Mouse (Mus musculus) myocyte (in vitro differentiated cells): ENCODE data around the gene Gm47283. TPM values are rescaled to one million over a fixed set of nuclear protein-coding genes. Genes with fewer than 3 reads are reported as not detected.
"Not testable (repeated sequence)": the region's sequence is repeated elsewhere in the genome, so short reads cannot be mapped to it uniquely, and the experiment has no call there.

Experiments used
- H3K27me3 ChIP-seq: one replicate; pipeline ENCODE4 v1.6.1; 2011; ENCODE audit not compliant: control insufficient read depth, insufficient read depth, insufficient read length
- H3K36me3 ChIP-seq: one replicate; pipeline ENCODE4 v1.6.1; 2011; ENCODE audit not compliant: control insufficient read depth, insufficient read depth
- H3K4me2 ChIP-seq: one replicate; pipeline ENCODE4 v1.6.1; 2011; ENCODE audit warnings: low read depth, control low read depth
- H3K4me3 ChIP-seq: one replicate; pipeline ENCODE4 v1.5.1; 2011; ENCODE audit warnings: mild to moderate bottlenecking, control low read depth, moderate library complexity
- H3K79me2 ChIP-seq: one replicate; pipeline ENCODE4 v1.6.1; 2011; ENCODE audit not compliant: control insufficient read depth, insufficient read depth
- H3ac ChIP-seq: one replicate; pipeline ENCODE4 v1.6.1; 2011; ENCODE audit not compliant: control insufficient read depth, insufficient read length
- CEBPB ChIP-seq: IDR thresholded peaks from 2 replicates; pipeline ENCODE4 v1.6.1; 2011; ENCODE audit warnings: mild to moderate bottlenecking, moderate library complexity; ENCODE audit not compliant: poor library complexity, insufficient read depth, severe bottlenecking
- MAX ChIP-seq: IDR thresholded peaks from one replicate; pipeline ENCODE4 v1.6.1; 2011; ENCODE audit warnings: low read depth, mild to moderate bottlenecking, control low read depth
- MYOD1 ChIP-seq, 3 experiments: IDR thresholded peaks; one replicate each; pipeline ENCODE4 v1.6.1; 2011; ENCODE audit warnings: control low read depth in 2 of 3, low read depth in 2 of 3, mild to moderate bottlenecking in 2 of 3, moderate library complexity in 1 of 3; ENCODE audit not compliant: insufficient read length in 2 of 3, control insufficient read depth in 1 of 3
- POLR2A ChIP-seq: IDR thresholded peaks from one replicate; pipeline ENCODE4 v1.6.1; 2011; ENCODE audit warnings: low read depth, mild to moderate bottlenecking, control low read depth, moderate library complexity; ENCODE audit not compliant: insufficient read length
- POLR2AphosphoS2 ChIP-seq: IDR thresholded peaks from one replicate; pipeline ENCODE4 v1.6.1; 2011; ENCODE audit warnings: low read depth, control low read depth; ENCODE audit not compliant: insufficient read length
- REST ChIP-seq: IDR thresholded peaks from one replicate; pipeline ENCODE4 v1.6.1; 2011; ENCODE audit warnings: mild to moderate bottlenecking, control low read depth, moderate library complexity; ENCODE audit not compliant: insufficient read depth, insufficient read length
- SRF ChIP-seq: IDR thresholded peaks from one replicate; pipeline ENCODE4 v1.6.1; 2011; ENCODE audit warnings: low read depth; ENCODE audit not compliant: control insufficient read depth, insufficient read length
- TCF12 ChIP-seq: IDR thresholded peaks from one replicate; pipeline ENCODE4 v1.6.1; 2011; ENCODE audit warnings: mild to moderate bottlenecking, control low read depth; ENCODE audit not compliant: poor library complexity, insufficient read depth, severe bottlenecking
- TCF3 ChIP-seq: IDR thresholded peaks from one replicate; pipeline ENCODE4 v1.6.1; 2011; ENCODE audit warnings: low read depth, control low read depth; ENCODE audit not compliant: insufficient read length
- USF1 ChIP-seq: IDR thresholded peaks from one replicate; pipeline ENCODE4 v1.6.1; 2011; ENCODE audit warnings: low read depth, mild to moderate bottlenecking, control low read depth, moderate library complexity
- polyA plus RNA-seq: library from polyadenylated mRNA; unstranded; fragments of >200 nt; fragmentation: generic; extraction: Trizol; gene quantifications from one replicate; pipeline ENCODE4 v1.2.1, GENCODE M21; 2012; ENCODE audit warnings: missing spikeins

The Gm47283 gene
- polyA plus RNA-seq, 1 experiment, result not detected

DNA sequence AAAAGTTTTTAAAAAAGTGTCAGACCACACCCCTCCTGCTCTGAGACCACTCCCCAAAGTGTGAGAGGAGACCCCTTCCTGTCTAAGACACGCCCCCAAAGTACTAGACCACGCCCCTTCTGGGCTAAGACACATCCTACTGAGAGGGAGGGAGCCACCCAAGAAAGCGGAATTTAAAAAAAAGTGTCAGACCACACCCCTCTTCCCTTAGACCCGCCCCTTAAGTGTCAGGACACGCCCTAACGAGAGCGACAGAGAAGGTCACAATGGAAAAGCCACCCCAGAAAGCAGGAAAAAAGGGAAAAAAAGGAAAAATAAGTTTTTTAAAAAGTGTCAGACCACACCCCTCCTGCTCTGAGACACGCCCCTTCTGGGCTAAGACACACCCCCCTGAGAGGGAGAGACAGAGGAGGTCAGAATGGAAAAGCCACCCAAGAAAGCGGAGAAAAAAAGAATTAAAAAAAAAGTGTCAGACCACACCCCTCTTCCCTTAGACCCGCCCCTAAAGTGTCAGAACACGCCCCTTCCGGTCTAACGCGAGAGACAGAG, 44.5 kb upstream of the Gm47283 start:
- Histone ChIP-seq H3K4me2 (no peak overlapping the region), H3K36me3 (peaks cover 14% of the 10 kb centered on the region), H3K4me3 (no peak overlapping the region), H3K79me2 (no peaks in the 10 kb centered on the region), H3ac (no peak overlapping the region), H3K27me3 (no peaks in the 10 kb centered on the region)
- TF ChIP-seq TCF12, result no peak
- TF ChIP-seq TCF3, result no peak
- TF ChIP-seq USF1, result no peak
- TF ChIP-seq CEBPB, result no peak
- no peak for TF ChIP-seq MYOD1 (IDR thresholded peaks at IDR 0.05; ENCODE audit: control insufficient read depth in 1 of 3, insufficient read length in 2 of 3, low read depth in 2 of 3)
- no peak for TF ChIP-seq SRF
- TF ChIP-seq POLR2AphosphoS2, result no peak
- no peak for TF ChIP-seq POLR2A

DNA sequence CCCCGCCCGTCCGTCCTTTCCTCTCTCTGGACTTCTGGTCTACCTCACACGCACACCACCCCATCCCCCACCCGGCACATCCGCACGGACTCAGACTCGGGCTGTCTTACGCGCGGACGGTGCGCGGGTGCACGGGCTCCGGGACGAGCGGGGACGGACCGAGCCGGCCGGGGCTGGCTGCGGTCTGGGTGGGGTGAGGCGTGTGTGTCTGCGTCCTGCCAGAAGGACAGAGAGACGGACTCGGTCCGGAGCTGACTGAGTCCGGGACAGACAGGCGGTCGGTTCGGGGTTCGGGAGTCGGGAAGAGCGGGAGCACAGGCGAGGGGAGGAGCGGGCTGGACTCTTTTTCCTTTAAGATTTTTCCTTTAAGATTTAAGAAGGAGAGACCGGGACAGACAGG, 43.5 kb upstream of the Gm47283 start:
- H3ac ChIP-seq, H3K27me3 ChIP-seq, H3K4me3 ChIP-seq, H3K4me2 ChIP-seq, H3K79me2 ChIP-seq: not testable (repeated sequence)
- peaks cover 14% of the 10 kb centered on the region for H3K36me3 ChIP-seq

GRCm38 (mm10) chrY:90741452-90742260, 42.9 kb upstream of the Gm47283 start:
- peaks cover 14% of the 10 kb centered on the region for H3K36me3 ChIP-seq
- not testable (repeated sequence) for H3ac ChIP-seq, H3K79me2 ChIP-seq, H3K4me3 ChIP-seq, H3K4me2 ChIP-seq, H3K27me3 ChIP-seq

GRCm38 (mm10) chrY:90742261-90743052, 42.1 kb upstream of the Gm47283 start:
- H3ac ChIP-seq, H3K4me2 ChIP-seq, H3K27me3 ChIP-seq, H3K4me3 ChIP-seq, H3K79me2 ChIP-seq: not testable (repeated sequence)
- H3K36me3 ChIP-seq, result peaks cover 14% of the 10 kb centered on the region

- H3K27me3 ChIP-seq, H3K4me2 ChIP-seq, H3K4me3 ChIP-seq, H3K79me2 ChIP-seq, H3ac ChIP-seq, H3K36me3 ChIP-seq: not testable (repeated sequence)
Measured at GRCm38 (mm10) chrY:90743053-90743810, 41.3 kb upstream of the Gm47283 start.

DNA sequence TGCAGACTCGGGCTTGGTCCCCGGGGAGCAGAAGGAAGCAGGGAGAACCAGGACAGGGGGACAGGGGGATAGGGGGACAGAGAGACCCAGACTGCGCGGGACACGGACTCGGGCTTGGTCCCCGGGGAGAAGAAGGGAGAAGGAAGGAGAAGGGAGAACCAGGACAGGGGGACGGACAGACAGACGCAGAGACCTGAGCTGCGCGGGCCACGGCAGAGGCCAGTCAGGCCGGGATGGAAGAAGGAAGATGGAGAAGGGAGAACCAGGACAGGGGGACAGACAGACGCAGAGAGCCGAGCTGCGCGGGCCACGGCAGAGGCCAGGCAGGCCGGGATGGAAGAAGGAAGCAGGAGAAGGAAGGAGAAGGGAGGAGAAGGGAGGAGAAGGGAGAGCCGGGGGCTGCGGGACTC, 40.7 kb upstream of the Gm47283 start:
- Histone ChIP-seq H3K36me3 (peaks cover 4% of the 10 kb centered on the region), H3K4me2 (no peak overlapping the region), H3K4me3 (no peak overlapping the region), H3K79me2 (no peaks in the 10 kb centered on the region), H3ac (no peak overlapping the region), H3K27me3 (no peaks in the 10 kb centered on the region)
- no peak for TF ChIP-seq POLR2A
- no peak for TF ChIP-seq MAX
- TF ChIP-seq REST, result no peak
- no peak for TF ChIP-seq TCF12
- no peak for TF ChIP-seq POLR2AphosphoS2

GRCm38 (mm10) chrY:90744381-90744981, 40.1 kb upstream of the Gm47283 start:
- H3K27me3 ChIP-seq, H3K79me2 ChIP-seq, H3ac ChIP-seq, H3K36me3 ChIP-seq, H3K4me3 ChIP-seq, H3K4me2 ChIP-seq: not testable (repeated sequence)

DNA sequence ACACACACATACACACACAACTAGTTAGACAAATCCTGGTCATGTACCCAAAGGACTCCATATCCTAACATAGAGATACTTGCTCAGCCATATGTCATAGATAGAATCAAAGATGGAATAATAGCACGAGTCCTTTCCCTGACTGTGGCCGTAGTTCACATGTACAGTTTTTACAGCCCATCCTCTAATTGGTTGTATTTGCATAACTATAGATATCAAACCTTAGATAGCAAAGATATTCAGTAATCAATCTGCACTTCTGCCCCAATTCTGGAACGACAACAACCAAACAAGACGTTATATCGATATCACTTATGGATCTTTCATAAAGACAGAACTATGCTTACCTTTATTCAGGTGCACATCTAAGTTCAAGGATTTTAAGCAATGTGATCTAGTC, 39.3 kb upstream of the Gm47283 start:
- H3K27me3 ChIP-seq, H3ac ChIP-seq, H3K79me2 ChIP-seq, H3K4me3 ChIP-seq, H3K36me3 ChIP-seq, H3K4me2 ChIP-seq: not testable (repeated sequence)

- not testable (repeated sequence) for H3K4me2 ChIP-seq, H3K79me2 ChIP-seq, H3K4me3 ChIP-seq, H3K27me3 ChIP-seq, H3K36me3 ChIP-seq, H3ac ChIP-seq
Measured at GRCm38 (mm10) chrY:90754721-90755120, 29.8 kb upstream of the Gm47283 start, which contains the start of gene Gm21860. TSS of gene Gm21860 (minus strand) at chrY:90754821.
